Mouse (Mus musculus): ENCODE measurements at regions not wholly inside any gene's neighbourhood (a gene's known extent, or its start where the extent isn't known, plus 50 kb on each side); places are given as distances from the start of the nearest gene placed in this dataset.

- DNase-seq, result no peak
Measured at GRCm38 (mm10) chr7:78971644-78972313, 58.6 kb downstream of the Isg20 start.

DNA sequence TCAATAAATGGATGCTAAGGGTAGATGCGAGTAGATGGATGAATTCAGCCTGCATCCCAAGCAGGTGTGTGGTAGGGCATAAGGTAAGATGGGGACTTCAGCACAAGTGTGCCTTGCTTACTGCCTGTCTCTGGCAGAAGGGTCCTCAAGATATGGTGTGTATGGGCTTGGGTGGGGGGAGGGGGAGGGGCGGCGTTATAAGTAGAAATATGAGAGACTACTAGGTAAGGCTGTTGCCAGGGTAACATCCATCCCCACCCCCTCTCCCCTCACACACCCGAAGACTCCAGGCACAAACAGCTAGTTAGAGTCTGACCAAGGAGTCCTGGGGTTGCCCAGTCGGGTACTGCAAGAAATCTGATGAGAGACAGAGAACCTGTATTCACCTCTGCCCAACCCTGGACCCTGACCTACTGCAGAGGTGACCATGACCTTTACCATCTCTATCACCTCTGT lies 63.5 kb upstream of the Acan start:
- DNase-seq, result no peak

GRCm38 (mm10) chr7:78990302-78991038 lies 62.8 kb upstream of the Acan start:
- DNase-seq, result peak in 1 of 2 experiments; percentile 25

DNA sequence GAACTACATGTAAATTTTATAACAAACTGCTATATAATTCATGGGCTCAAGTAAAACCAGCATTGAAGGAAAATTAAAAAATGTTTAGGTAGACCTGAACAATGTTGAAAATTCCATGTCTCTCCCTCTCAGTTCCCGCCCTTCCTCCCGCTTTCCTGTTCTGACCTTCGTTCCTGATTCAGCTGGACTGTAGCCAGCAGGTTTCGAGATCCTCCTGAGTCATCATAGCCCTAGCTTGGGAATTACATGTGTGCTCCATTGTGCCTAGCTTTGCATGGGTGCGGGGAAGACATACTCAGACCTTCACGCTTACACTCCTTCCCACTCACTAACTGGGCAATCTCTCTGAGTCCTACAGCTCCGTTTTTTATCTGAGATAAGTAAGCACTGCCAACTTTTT lies 60.3 kb upstream of the Acan start:
- DNase-seq, result no peak

- no peak for DNase-seq
Measured at GRCm38 (mm10) chr7:78994134-78994533, 59.1 kb upstream of the Acan start.

- DNase-seq, result no peak
Measured at GRCm38 (mm10) chr7:78995034-78995433, 58.2 kb upstream of the Acan start.

DNA sequence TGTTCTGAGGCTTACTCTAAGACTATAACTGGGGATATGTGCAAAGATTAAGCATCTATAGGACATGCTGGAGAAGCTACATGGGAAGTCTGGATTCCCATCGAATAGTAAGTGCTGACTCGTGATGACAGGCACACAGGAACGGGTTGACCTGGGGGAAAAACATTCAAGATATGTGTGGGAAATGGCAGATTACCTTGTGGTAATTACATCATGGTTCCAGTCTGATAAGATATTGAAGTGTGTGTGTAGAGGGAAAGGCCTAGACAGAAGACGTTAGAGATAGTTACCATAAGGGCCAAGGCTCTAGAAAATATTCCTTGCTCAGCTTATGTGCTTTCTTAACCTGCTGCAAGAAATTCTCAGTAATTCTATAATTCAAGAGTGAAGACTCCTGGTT lies 57.5 kb upstream of the Acan start:
- no peak for DNase-seq

All from lung, postnatal 4 days (tissue).